Mouse (Mus musculus) limb, embryonic 14.5 days (tissue): ENCODE measurements around the gene Smarca4. TPM values are rescaled to one million over a fixed set of nuclear protein-coding genes. Genes with fewer than 3 reads are reported as not detected.
"Not testable (repeated sequence)": the region's sequence is repeated elsewhere in the genome, so short reads cannot be mapped to it uniquely, and the experiment has no call there.

Experiments
- ATAC-seq: fragments of 200-750 bp; cut with Nextera tagmentation; 2 replicates; pipeline ENCODE4 v1.8.0; 2017; ENCODE audit warnings: low read depth, moderate number of reproducible peaks, moderate TSS enrichment; ENCODE audit not compliant: low FRiP score
- DNase-seq: peaks from one replicate; pipeline ENCODE4 v3.0.0-alpha.2; 2015; ENCODE audit warnings: low spot score
- H3K27ac ChIP-seq: fragments of 300-500 bp; sonication (generic); replicated peaks from 2 replicates; pipeline ENCODE4 v1.5.1; 2014; ENCODE audit warnings: low read depth, mild to moderate bottlenecking, low read length, moderate library complexity, mixed read lengths
- H3K27me3 ChIP-seq: fragments of 300-500 bp; sonication (generic); 2 replicates; pipeline ENCODE4 v1.6.1; 2014; ENCODE audit warnings: low read length, mixed read lengths; ENCODE audit not compliant: control insufficient read depth, insufficient read depth
- H3K36me3 ChIP-seq: fragments of 300-500 bp; sonication (generic); 2 replicates; pipeline ENCODE4 v1.6.1; 2014; ENCODE audit warnings: mild to moderate bottlenecking, low read length, moderate library complexity, mixed read lengths; ENCODE audit not compliant: control insufficient read depth, insufficient read depth
- H3K4me1 ChIP-seq: fragments of 300-500 bp; sonication (generic); 2 replicates; pipeline ENCODE4 v1.6.1; 2014; ENCODE audit warnings: antibody characterized with exemption, low read length, mixed read lengths; ENCODE audit not compliant: control insufficient read depth, insufficient read depth
- H3K4me2 ChIP-seq: fragments of 300-500 bp; sonication (generic); replicated peaks from 2 replicates; pipeline ENCODE4 v1.6.1; 2014; ENCODE audit warnings: low read depth, mild to moderate bottlenecking, low read length, moderate library complexity; ENCODE audit not compliant: severe bottlenecking
- H3K4me3 ChIP-seq: fragments of 300-500 bp; sonication (generic); replicated peaks from 2 replicates; pipeline ENCODE4 v1.5.1; 2014; ENCODE audit warnings: low read length
- H3K9ac ChIP-seq: fragments of 300-500 bp; sonication (generic); 2 replicates; pipeline ENCODE4 v1.6.1; 2014; ENCODE audit warnings: mild to moderate bottlenecking, low read depth, low read length, moderate library complexity; ENCODE audit not compliant: severe bottlenecking
- H3K9me3 ChIP-seq: fragments of 300-500 bp; sonication (generic); 2 replicates; pipeline ENCODE4 v1.6.1; 2016; ENCODE audit warnings: low read length; ENCODE audit not compliant: control insufficient read depth
- POLR2A ChIP-seq: fragments of 200-500 bp; IDR thresholded peaks from 2 replicates; pipeline ENCODE4 v1.8.0; 2012; ENCODE audit warnings: inconsistent platforms, mild to moderate bottlenecking, moderate library complexity, borderline replicate concordance; ENCODE audit not compliant: insufficient read depth, insufficient read length; ENCODE audit errors: extremely low read depth
- WGBS: fragments of 180-500 bp; shearing (Covaris S2); extraction: QIAGEN DNeasy Blood & Tissue Kit; methylation state at CpG from one replicate; pipeline ENCODE4 v1.1.7; 2014; 5-methylcytosine and 5-hydroxymethylcytosine counted together
- polyA plus RNA-seq, 2 experiments: library from polyadenylated mRNA; depleted of rRNA in 1 of 2; stranded (reverse) in 1 of 2; unstranded in 1 of 2; fragments of >200 nt; fragmentation: Nextera tagmentation in 1 of 2; extraction: Ambion mirVana in 1 of 2; gene quantifications; 2 replicates each; pipeline versions ENCODE4 v1.2.1 to v1.2.3; 2012 to 2014

Gene Smarca4
- polyA plus RNA-seq, 2 experiments: 81.1 to 94.4 TPM

DNA sequence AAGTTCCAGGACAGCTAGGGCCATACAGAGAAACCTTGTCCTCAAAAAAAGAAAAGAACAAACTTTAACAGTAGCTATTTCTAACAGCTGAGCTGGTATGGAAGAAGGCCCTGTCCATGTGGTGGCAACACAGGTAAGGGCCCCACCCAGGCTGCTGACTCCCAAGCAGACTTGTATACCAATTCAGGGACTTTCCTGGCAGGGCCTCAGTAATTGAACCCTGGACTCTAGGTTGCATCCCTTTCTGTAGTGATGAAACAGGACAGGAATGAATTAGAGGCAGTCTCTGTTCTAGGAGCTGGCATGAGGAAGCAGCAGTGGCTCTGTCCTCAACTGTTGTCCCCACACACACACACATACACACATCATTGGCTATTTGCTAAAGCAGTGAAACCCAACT lies 78.1 kb downstream of the Smarca4 start:
- Histone ChIP-seq H3K36me3 (peaks cover 81% of the 10 kb centered on the region), H3K9me3 (no peaks in the 10 kb centered on the region)

DNA sequence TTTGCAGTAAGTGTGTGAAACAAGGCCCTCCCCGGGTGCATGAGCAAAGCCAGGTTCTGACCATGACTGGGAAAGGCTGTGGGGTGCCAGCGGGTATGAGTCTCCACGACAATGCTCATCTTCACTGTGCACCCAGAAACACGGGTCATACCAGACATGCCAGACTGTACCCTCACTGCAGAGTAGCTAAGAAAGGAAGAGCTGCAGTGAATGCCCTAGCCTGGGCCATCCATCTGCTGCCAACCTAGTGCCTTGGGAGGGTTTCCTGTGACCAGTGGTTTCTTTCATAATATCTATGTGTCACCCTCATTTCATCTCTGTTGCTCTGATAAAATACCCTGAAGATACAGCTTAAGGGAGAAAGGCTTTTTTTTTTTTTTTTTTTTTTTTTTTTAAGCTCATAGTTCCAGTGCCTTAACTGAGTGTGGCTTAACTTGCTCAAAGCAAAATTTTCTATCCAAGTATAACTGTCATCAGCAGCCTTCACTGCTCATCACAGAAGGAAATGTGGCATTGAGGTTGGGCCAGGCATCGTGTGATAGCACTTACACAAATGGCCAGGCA lies 79.3 kb downstream of the Smarca4 start:
- peaks cover 84% of the 10 kb centered on the region for H3K36me3 ChIP-seq
- H3K27me3 ChIP-seq: no peaks in the 10 kb centered on the region
- ATAC-seq: no peak
- DNase-seq: no peak
- no peaks in the 10 kb centered on the region for H3K9me3 ChIP-seq
- TF ChIP-seq POLR2A: no peak
- no peaks in the 10 kb centered on the region for H3K4me1 ChIP-seq
- WGBS: 90% methylated on average over 5 of the region's 5 CpGs
- H3K27ac ChIP-seq: no peak overlapping the region
- H3K9ac ChIP-seq: no peak overlapping the region
- H3K4me3 ChIP-seq: no peak overlapping the region
- H3K4me2 ChIP-seq: no peak overlapping the region

More for the DNA sequence above, 78.1 kb downstream of the Smarca4 start:
- Histone ChIP-seq H3K9ac (no peak overlapping the region), H3K27me3 (no peaks in the 10 kb centered on the region), H3K4me3 (no peak overlapping the region), H3K4me2 (no peak overlapping the region), H3K27ac (no peak overlapping the region), H3K4me1 (no peaks in the 10 kb centered on the region)
- no peak for TF ChIP-seq POLR2A
- ATAC-seq (no peak), DNase-seq (no peak)

DNA sequence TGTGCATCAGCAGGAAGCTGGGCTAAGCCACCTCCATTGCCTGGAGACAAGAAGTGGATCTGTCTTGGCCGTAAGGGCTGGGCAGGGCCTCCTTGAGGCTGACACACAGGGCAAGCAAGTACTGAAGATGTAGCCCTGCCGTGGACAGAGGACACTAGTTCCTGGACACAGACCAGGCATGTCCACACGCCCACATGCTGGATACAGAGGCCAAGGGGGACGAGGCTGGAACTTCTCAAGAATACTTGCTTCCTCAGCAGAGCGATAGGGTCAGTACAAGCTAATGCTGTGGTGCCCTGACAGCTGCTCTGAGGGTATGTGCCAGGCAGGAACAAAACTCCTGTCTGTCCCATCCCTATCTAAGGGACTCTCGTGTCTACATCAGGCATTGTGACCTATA lies 81.2 kb downstream of the Smarca4 start:
- Histone ChIP-seq H3K4me2 (no peak overlapping the region), H3K4me1 (no peaks in the 10 kb centered on the region), H3K27me3 (no peaks in the 10 kb centered on the region), H3K36me3 (peaks cover 88% of the 10 kb centered on the region), H3K9ac (no peak overlapping the region), H3K4me3 (no peak overlapping the region), H3K27ac (no peak overlapping the region), H3K9me3 (no peaks in the 10 kb centered on the region)
- ATAC-seq: no peak
- no peak for TF ChIP-seq POLR2A
- no peak for DNase-seq
- WGBS: 87% methylated on average over 6 of the region's 6 CpGs

DNA sequence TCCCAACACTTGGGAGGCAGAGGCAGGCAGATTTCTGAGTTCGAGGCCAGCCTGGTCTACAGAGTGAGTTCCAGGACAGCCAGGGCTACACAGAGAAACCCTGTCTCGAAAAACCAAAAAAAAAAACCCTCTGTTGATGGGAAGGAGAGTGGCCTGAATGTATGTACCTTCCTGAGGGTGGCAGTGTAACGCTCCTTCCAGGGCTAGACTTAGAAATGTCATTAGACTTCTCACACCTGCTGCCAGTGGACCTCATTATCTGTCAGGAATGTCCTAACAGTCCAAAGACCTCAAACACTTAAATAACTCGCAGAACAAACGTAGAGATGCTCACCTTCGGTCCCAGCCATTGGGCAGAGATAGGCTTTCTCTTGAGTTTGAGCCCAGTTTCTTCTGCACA lies 83.3 kb downstream of the Smarca4 start:
- not testable (repeated sequence) for H3K9me3 ChIP-seq
- 92% methylated on average over 6 of the region's 6 CpGs for WGBS

DNA sequence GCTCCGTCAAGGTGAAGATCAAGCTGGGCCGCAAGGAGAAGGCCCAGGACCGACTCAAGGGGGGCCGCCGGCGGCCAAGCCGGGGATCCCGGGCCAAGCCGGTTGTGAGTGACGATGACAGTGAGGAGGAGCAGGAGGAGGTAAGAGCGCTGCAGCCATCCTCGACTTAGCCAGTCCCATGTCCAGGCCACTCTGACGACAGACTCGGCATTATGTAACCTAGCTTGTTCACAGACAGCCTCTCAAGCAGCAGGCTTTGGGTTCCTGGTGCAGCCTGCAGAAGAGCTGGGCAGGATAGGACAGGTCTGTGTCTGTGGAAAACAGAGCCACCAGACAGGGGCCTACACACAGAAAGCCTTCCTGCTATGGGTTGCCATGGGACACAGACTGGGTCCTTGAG lies 85.1 kb downstream of the Smarca4 start:
- Histone ChIP-seq H3K27me3 (no peaks in the 10 kb centered on the region), H3K9me3 (no peaks in the 10 kb centered on the region), H3K36me3 (peaks cover 87% of the 10 kb centered on the region), H3K9ac (no peak overlapping the region), H3K4me2 (no peak overlapping the region), H3K4me3 (no peak overlapping the region), H3K4me1 (no peaks in the 10 kb centered on the region), H3K27ac (no peak overlapping the region)
- WGBS: 97% methylated on average over 14 of the region's 14 CpGs
- DNase-seq: no peak
- no peak for ATAC-seq
- TF ChIP-seq POLR2A: no peak

More for the DNA sequence above, 83.3 kb downstream of the Smarca4 start:
- not testable (repeated sequence) for H3K4me2 ChIP-seq, ATAC-seq, H3K4me1 ChIP-seq, H3K9ac ChIP-seq, H3K4me3 ChIP-seq, DNase-seq, H3K27me3 ChIP-seq, H3K27ac ChIP-seq
- H3K36me3 ChIP-seq: peaks cover 88% of the 10 kb centered on the region

DNA sequence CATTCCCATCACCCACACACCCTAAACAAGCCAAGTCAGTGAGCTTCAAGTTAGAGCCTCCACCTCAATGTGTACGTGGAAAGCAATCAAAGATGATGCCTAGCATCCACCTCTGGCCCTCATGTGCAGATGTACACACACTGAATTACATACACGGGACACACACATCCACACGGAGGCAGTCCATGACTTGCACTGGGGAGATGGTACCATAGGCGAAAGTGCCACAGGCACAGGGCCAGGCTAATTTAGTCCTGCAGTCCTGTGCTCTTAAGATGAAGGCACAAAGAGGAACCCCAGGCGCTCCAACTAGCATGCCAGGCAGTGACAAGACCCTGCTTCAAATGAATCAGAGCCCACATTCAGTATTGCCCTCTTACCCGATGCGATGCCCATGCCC lies 87.5 kb downstream of the Smarca4 start:
- H3K4me1 ChIP-seq: no peaks in the 10 kb centered on the region
- H3K27me3 ChIP-seq: no peaks in the 10 kb centered on the region
- TF ChIP-seq POLR2A: no peak
- no peak overlapping the region for H3K27ac ChIP-seq
- H3K36me3 ChIP-seq: peaks cover 94% of the 10 kb centered on the region
- no peak overlapping the region for H3K9ac ChIP-seq
- no peaks in the 10 kb centered on the region for H3K9me3 ChIP-seq
- DNase-seq (no peak), ATAC-seq (no peak)
- no peak overlapping the region for H3K4me3 ChIP-seq
- no peak overlapping the region for H3K4me2 ChIP-seq
- WGBS: 94% methylated on average over 7 of the region's 7 CpGs
